Mouse (Mus musculus) CH12.LX (cell line): ENCODE results near the gene Chd4.

ENCODE experiments used
- CTCF ChIP-seq, 2 experiments: IDR thresholded peaks in 1 of 2; conservative IDR thresholded peaks in 1 of 2; 2 replicates each; pipeline ENCODE4 v1.5.1; 2011 to 2012; ENCODE audit warnings: low read depth in 2 of 2, low read length in 2 of 2, improper control_type of control experiment in 1 of 2, inconsistent platforms in 1 of 2, mild to moderate bottlenecking in 1 of 2, moderate library complexity in 1 of 2
- EP300 ChIP-seq: IDR thresholded peaks from 2 replicates; pipeline ENCODE4 v1.6.1; 2011; ENCODE audit warnings: low read length, improper control_type of control experiment
- MXI1 ChIP-seq: IDR thresholded peaks from 2 replicates; pipeline ENCODE4 v1.6.1; 2011; ENCODE audit warnings: mild to moderate bottlenecking, low read depth, low read length, improper control_type of control experiment
- SMC3 ChIP-seq: IDR thresholded peaks from 2 replicates; pipeline ENCODE4 v1.6.1; 2011; ENCODE audit warnings: low read depth, low read length, improper control_type of control experiment
- ZKSCAN1 ChIP-seq: IDR thresholded peaks from 2 replicates; pipeline ENCODE4 v1.6.1; 2012; ENCODE audit warnings: low read depth, inconsistent platforms, low read length, improper control_type of control experiment, borderline replicate concordance

GRCm38 (mm10) chr6:125153682-125154081 lies 57.9 kb downstream of the Chd4 start:
- TF ChIP-seq EP300 = no peak
- TF ChIP-seq ZKSCAN1 = no peak
- TF ChIP-seq CTCF (conservative IDR thresholded peaks at IDR 0.05 in 1 of 2, IDR thresholded peaks at IDR 0.05 in 1 of 2; ENCODE audit: low read depth in 2 of 2, low read length in 2 of 2) = no peak
- no peak for TF ChIP-seq SMC3
- TF ChIP-seq MXI1 = no peak
